27 mouse cellular contexts compared by ENCODE assay signal in genomic region chr9:16265519-16265918, GRCm38 (mm10).
A peak's percentile ranks its signal among the peaks of the same experiment; 100 is the strongest.
DNase-seq lines count a peak whose midpoint lies in the region; ATAC-seq and TF ChIP-seq lines count a peak whose summit lies in the region.
"Had no signal": no experiment of that assay in that cellular context is flagged by ENCODE, and none has a peak within 500 bp of the region (broad histone marks: within the 10 kb centered on the region; RNA-seq: fewer than 3 reads in every experiment).

No protein-coding gene starts in this region.

- 0 out of 2 replicates have a peak, but pooled peaks have one; percentile 24 for ATAC-seq in forebrain, embryonic 11.5 days (replicated peaks; ENCODE audit: low FRiP score)
- peak; percentile 66; the same call in 1 of the 2 replicates for ATAC-seq in hindbrain, embryonic 16.5 days
- ATAC-seq in hindbrain, postnatal 0 days = no peak
- ATAC-seq in midbrain, embryonic 13.5 days = 0 out of 2 replicates have a peak, but pooled peaks have one; percentile 48
- no peak for ATAC-seq in midbrain, embryonic 11.5 days (ENCODE audit: low FRiP score)
- no peak for ATAC-seq in midbrain, postnatal 0 days (ENCODE audit: low FRiP score)
- ATAC-seq: forebrain, embryonic 15.5 days; liver, embryonic 12.5 days; liver, postnatal 0 days; Patski had no signal

- DNase-seq in forebrain, embryonic 11.5 days (ENCODE audit: low spot score) = no peak
- no peak for DNase-seq in forebrain, embryonic 10.5 days (ENCODE audit: extremely low spot score, low spot score)
- DNase-seq in hindbrain, postnatal 0 days (ENCODE audit: low spot score) = no peak
- no peak for DNase-seq in midbrain, embryonic 11.5 days (ENCODE audit: low spot score, missing footprints)
- DNase-seq in midbrain, postnatal 0 days (ENCODE audit: low spot score) = peak; percentile 7
- no peak for DNase-seq in thymus, adult 18-20 months
- DNase-seq: adrenal gland, postnatal 25 days; cerebellum, adult 18-20 months; cerebellum, postnatal 10 days; gastrocnemius, postnatal 10 days; heart, postnatal 36 days; kidney, adult 18-20 months; kidney, postnatal 14 days; liver, postnatal 0 days; lung, postnatal 36 days; right cerebral cortex, postnatal 4 days; thymus, postnatal 4 days had no signal

- no peak overlapping the region for H3K9ac ChIP-seq in forebrain, embryonic 11.5 days (ENCODE audit: low read length)
- no peak overlapping the region for H3K9ac ChIP-seq in hindbrain, embryonic 16.5 days (ENCODE audit: low read depth, low read length)
- H3K9ac ChIP-seq in hindbrain, postnatal 0 days (replicated peaks; ENCODE audit: low read length) = no peak overlapping the region
- H3K9ac ChIP-seq in midbrain, embryonic 13.5 days (replicated peaks) = no peak overlapping the region
- no peak overlapping the region for H3K9ac ChIP-seq in midbrain, embryonic 11.5 days (ENCODE audit: low read length)
- no peak overlapping the region for H3K9ac ChIP-seq in midbrain, postnatal 0 days (replicated peaks; ENCODE audit: low read length, poor library complexity, severe bottlenecking)
- H3K9ac ChIP-seq: forebrain, embryonic 15.5 days; heart, embryonic 15.5 days; hindbrain, embryonic 12.5 days; liver, embryonic 12.5 days; liver, postnatal 0 days had no signal

- H3K9me3 ChIP-seq in forebrain, embryonic 11.5 days (ENCODE audit: control insufficient read depth, low read length) = no peaks in the 10 kb centered on the region
- H3K9me3 ChIP-seq in forebrain, embryonic 10.5 days = no peaks in the 10 kb centered on the region
- no peaks in the 10 kb centered on the region for H3K9me3 ChIP-seq in hindbrain, embryonic 16.5 days (ENCODE audit: control insufficient read depth, low read length)
- H3K9me3 ChIP-seq in hindbrain, postnatal 0 days (ENCODE audit: low read length) = no peaks in the 10 kb centered on the region
- H3K9me3 ChIP-seq in midbrain, embryonic 13.5 days = no peaks in the 10 kb centered on the region
- H3K9me3 ChIP-seq in midbrain, embryonic 11.5 days (ENCODE audit: control insufficient read depth, low read length) = no peaks in the 10 kb centered on the region
- H3K9me3 ChIP-seq in midbrain, postnatal 0 days (ENCODE audit: low read length) = no peaks in the 10 kb centered on the region
- H3K9me3 ChIP-seq: forebrain, embryonic 15.5 days; heart, embryonic 15.5 days; hindbrain, embryonic 12.5 days; liver, embryonic 12.5 days had no signal

- no peaks in the 10 kb centered on the region for H3K27me3 ChIP-seq in forebrain, embryonic 11.5 days (ENCODE audit: control insufficient read depth, insufficient read depth, low read length)
- H3K27me3 ChIP-seq in forebrain, embryonic 10.5 days (ENCODE audit: poor library complexity, severe bottlenecking) = no peaks in the 10 kb centered on the region
- H3K27me3 ChIP-seq in hindbrain, embryonic 16.5 days (replicated peaks; ENCODE audit: control insufficient read depth, insufficient read depth, low read length) = no peaks in the 10 kb centered on the region
- H3K27me3 ChIP-seq in hindbrain, postnatal 0 days (ENCODE audit: insufficient read depth, low read length) = no peaks in the 10 kb centered on the region
- no peaks in the 10 kb centered on the region for H3K27me3 ChIP-seq in midbrain, embryonic 13.5 days
- no peaks in the 10 kb centered on the region for H3K27me3 ChIP-seq in midbrain, embryonic 11.5 days (ENCODE audit: control insufficient read depth, insufficient read depth, low read length)
- H3K27me3 ChIP-seq in midbrain, postnatal 0 days (ENCODE audit: insufficient read depth, low read length) = no peaks in the 10 kb centered on the region
- H3K27me3 ChIP-seq: forebrain, embryonic 15.5 days; heart, embryonic 15.5 days; hindbrain, embryonic 12.5 days; liver, embryonic 12.5 days; Patski had no signal

- no peak for TF ChIP-seq CTCF in hindbrain, postnatal 0 days (IDR thresholded peaks at IDR 0.05; ENCODE audit: low read depth)
- no peak for TF ChIP-seq CTCF in midbrain, postnatal 0 days (IDR thresholded peaks at IDR 0.05)

- H3K4me3 ChIP-seq in forebrain, embryonic 11.5 days (ENCODE audit: low read depth, low read length) = no peak overlapping the region
- H3K4me3 ChIP-seq in forebrain, embryonic 10.5 days = no peak overlapping the region
- no peak overlapping the region for H3K4me3 ChIP-seq in hindbrain, embryonic 16.5 days (ENCODE audit: low read length)
- no peak overlapping the region for H3K4me3 ChIP-seq in hindbrain, postnatal 0 days (ENCODE audit: low read length)
- no peak overlapping the region for H3K4me3 ChIP-seq in midbrain, embryonic 13.5 days (replicated peaks)
- no peak overlapping the region for H3K4me3 ChIP-seq in midbrain, embryonic 11.5 days (ENCODE audit: low read depth, low read length)
- H3K4me3 ChIP-seq in midbrain, postnatal 0 days (ENCODE audit: low read depth, low read length) = no peak overlapping the region
- H3K4me3 ChIP-seq: forebrain, embryonic 15.5 days; heart, embryonic 15.5 days; hindbrain, embryonic 12.5 days; layer of hippocampus, adult 2 months; left cerebral cortex, adult 2 months; liver, embryonic 12.5 days had no signal

- no peaks in the 10 kb centered on the region for H3K36me3 ChIP-seq in forebrain, embryonic 11.5 days (ENCODE audit: control insufficient read depth, insufficient read depth, low read length)
- H3K36me3 ChIP-seq in forebrain, embryonic 10.5 days (replicated peaks) = no peaks in the 10 kb centered on the region
- no peaks in the 10 kb centered on the region for H3K36me3 ChIP-seq in hindbrain, embryonic 16.5 days (ENCODE audit: control insufficient read depth, insufficient read depth, low read length)
- H3K36me3 ChIP-seq in hindbrain, postnatal 0 days (ENCODE audit: insufficient read depth, low read length) = no peaks in the 10 kb centered on the region
- no peaks in the 10 kb centered on the region for H3K36me3 ChIP-seq in midbrain, embryonic 13.5 days
- no peaks in the 10 kb centered on the region for H3K36me3 ChIP-seq in midbrain, embryonic 11.5 days (ENCODE audit: control insufficient read depth, insufficient read depth, low read length)
- H3K36me3 ChIP-seq in midbrain, postnatal 0 days (ENCODE audit: insufficient read depth, low read length) = no peaks in the 10 kb centered on the region
- H3K36me3 ChIP-seq: forebrain, embryonic 15.5 days; heart, embryonic 15.5 days; hindbrain, embryonic 12.5 days; liver, embryonic 12.5 days had no signal

- no peak overlapping the region for H3K27ac ChIP-seq in forebrain, embryonic 11.5 days (ENCODE audit: low read depth, low read length)
- no peak overlapping the region for H3K27ac ChIP-seq in forebrain, embryonic 10.5 days
- no peak overlapping the region for H3K27ac ChIP-seq in hindbrain, embryonic 16.5 days (ENCODE audit: low read depth, low read length)
- no peak overlapping the region for H3K27ac ChIP-seq in hindbrain, postnatal 0 days
- no peak overlapping the region for H3K27ac ChIP-seq in midbrain, embryonic 13.5 days
- H3K27ac ChIP-seq in midbrain, embryonic 11.5 days (ENCODE audit: low read depth, low read length) = no peak overlapping the region
- H3K27ac ChIP-seq in midbrain, postnatal 0 days (ENCODE audit: low read depth, low read length) = no peak overlapping the region
- H3K27ac ChIP-seq: forebrain, embryonic 15.5 days; heart, embryonic 15.5 days; hindbrain, embryonic 12.5 days; layer of hippocampus, adult 2 months; left cerebral cortex, adult 2 months; liver, embryonic 12.5 days; stomach, postnatal 0 days had no signal

- no peaks in the 10 kb centered on the region for H3K4me1 ChIP-seq in forebrain, embryonic 11.5 days (replicated peaks; ENCODE audit: control insufficient read depth, insufficient read depth, low read length)
- H3K4me1 ChIP-seq in forebrain, embryonic 10.5 days = peaks cover 4% of the 10 kb centered on the region
- H3K4me1 ChIP-seq in hindbrain, embryonic 16.5 days (ENCODE audit: control insufficient read depth, insufficient read depth, low read depth, low read length) = no peaks in the 10 kb centered on the region
- H3K4me1 ChIP-seq in hindbrain, postnatal 0 days (ENCODE audit: insufficient read depth, low read length) = no peaks in the 10 kb centered on the region
- no peaks in the 10 kb centered on the region for H3K4me1 ChIP-seq in midbrain, embryonic 13.5 days (replicated peaks)
- no peaks in the 10 kb centered on the region for H3K4me1 ChIP-seq in midbrain, embryonic 11.5 days (ENCODE audit: control insufficient read depth, insufficient read depth, low read length)
- H3K4me1 ChIP-seq in midbrain, postnatal 0 days (ENCODE audit: insufficient read depth, low read length) = no peaks in the 10 kb centered on the region
- H3K4me1 ChIP-seq: forebrain, embryonic 15.5 days; heart, embryonic 15.5 days; hindbrain, embryonic 12.5 days; liver, embryonic 12.5 days had no signal

- 76% methylated on average over 4 of the region's 4 CpGs for WGBS in forebrain, embryonic 11.5 days
- WGBS in forebrain, embryonic 10.5 days = 78% methylated on average over 4 of the region's 4 CpGs
- WGBS in hindbrain, embryonic 16.5 days = 64% methylated on average over 4 of the region's 4 CpGs
- WGBS in hindbrain, postnatal 0 days = 74% methylated on average over 4 of the region's 4 CpGs
- 74% methylated on average over 4 of the region's 4 CpGs for WGBS in midbrain, embryonic 13.5 days
- WGBS in midbrain, embryonic 11.5 days = 82% methylated on average over 4 of the region's 4 CpGs
- 73% methylated on average over 4 of the region's 4 CpGs for WGBS in midbrain, postnatal 0 days

- H3K4me2 ChIP-seq in forebrain, embryonic 11.5 days (ENCODE audit: low read depth, low read length, severe bottlenecking) = no peak overlapping the region
- no peak overlapping the region for H3K4me2 ChIP-seq in hindbrain, embryonic 16.5 days (ENCODE audit: low read length)
- H3K4me2 ChIP-seq in hindbrain, postnatal 0 days (ENCODE audit: low read depth, low read length) = no peak overlapping the region
- H3K4me2 ChIP-seq in midbrain, embryonic 13.5 days (replicated peaks) = no peak overlapping the region
- no peak overlapping the region for H3K4me2 ChIP-seq in midbrain, embryonic 11.5 days
- no peak overlapping the region for H3K4me2 ChIP-seq in midbrain, postnatal 0 days (ENCODE audit: low read depth, low read length, poor library complexity, severe bottlenecking)
- H3K4me2 ChIP-seq: forebrain, embryonic 15.5 days; heart, embryonic 15.5 days; hindbrain, embryonic 12.5 days; liver, embryonic 12.5 days had no signal

Comparison
In these comparisons a context has a peak if more than half of its experiments do, and no peak if none do; other contexts are left out.
1. ATAC-seq: peak in forebrain, embryonic 11.5 days (single experiment), hindbrain, embryonic 16.5 days (single experiment) and midbrain, embryonic 13.5 days (single experiment); none in hindbrain, postnatal 0 days (single experiment), midbrain, embryonic 11.5 days (single experiment) and midbrain, postnatal 0 days (single experiment).